Mouse (Mus musculus) stomach, embryonic 15.5 days (tissue): ENCODE results near the gene Myg1. TPM values are rescaled to one million over a fixed set of nuclear protein-coding genes. Genes with fewer than 3 reads are reported as not detected.
"Not testable (repeated sequence)": the region's sequence is repeated elsewhere in the genome, so short reads cannot be mapped to it uniquely, and the experiment has no call there.

Experiments
- ATAC-seq: fragments of 200-750 bp; cut with Nextera tagmentation; 2 replicates; pipeline ENCODE4 v1.8.0; 2017; ENCODE audit warnings: low read depth, moderate number of reproducible peaks, moderate TSS enrichment; ENCODE audit not compliant: insufficient read depth, low FRiP score
- H3K27ac ChIP-seq: fragments of 300-500 bp; sonication (generic); 2 replicates; pipeline ENCODE4 v1.5.1; 2015; ENCODE audit warnings: mild to moderate bottlenecking, inconsistent platforms
- H3K27me3 ChIP-seq: fragments of 300-500 bp; sonication (generic); replicated peaks from 2 replicates; pipeline ENCODE4 v1.6.1; 2015; ENCODE audit warnings: inconsistent platforms
- H3K36me3 ChIP-seq: fragments of 300-500 bp; sonication (generic); 2 replicates; pipeline ENCODE4 v1.6.1; 2015; ENCODE audit warnings: inconsistent platforms
- H3K4me1 ChIP-seq: fragments of 300-500 bp; sonication (generic); 2 replicates; pipeline ENCODE4 v1.6.1; 2015; ENCODE audit warnings: inconsistent platforms
- H3K4me2 ChIP-seq: fragments of 300-500 bp; sonication (generic); 2 replicates; pipeline ENCODE4 v1.6.1; 2015; ENCODE audit warnings: mild to moderate bottlenecking, inconsistent platforms
- H3K4me3 ChIP-seq: fragments of 300-500 bp; sonication (generic); replicated peaks from 2 replicates; pipeline ENCODE4 v1.5.1; 2015; ENCODE audit warnings: inconsistent platforms
- H3K9ac ChIP-seq: fragments of 300-500 bp; sonication (generic); 2 replicates; pipeline ENCODE4 v1.6.1; 2015; ENCODE audit warnings: inconsistent platforms
- H3K9me3 ChIP-seq: fragments of 300-500 bp; sonication (generic); 2 replicates; pipeline ENCODE4 v1.6.1; 2016; ENCODE audit warnings: inconsistent platforms
- WGBS: fragments of 180-500 bp; shearing (Covaris S2); methylation state at CpG from one replicate; pipeline ENCODE4 v1.1.7; 2015; 5-methylcytosine and 5-hydroxymethylcytosine counted together
- polyA plus RNA-seq: library from polyadenylated mRNA; unstranded; fragments of >200 nt; fragmentation: Nextera tagmentation; extraction: Ambion mirVana; gene quantifications from 2 replicates; pipeline ENCODE4 v1.2.1, GENCODE M21; 2015

Myg1 gene
- polyA plus RNA-seq, 1 experiment from 2014 or later: 85.5 TPM

GRCm38 (mm10) chr15:102316263-102316662 lies 15.2 kb upstream of the Myg1 start:
- Histone ChIP-seq H3K27ac (no peak overlapping the region), H3K9me3 (no peaks in the 10 kb centered on the region), H3K36me3 (peaks cover 55% of the 10 kb centered on the region), H3K9ac (no peak overlapping the region), H3K4me3 (no peak overlapping the region), H3K4me2 (no peak overlapping the region), H3K4me1 (no peaks in the 10 kb centered on the region), H3K27me3 (no peaks in the 10 kb centered on the region)
- 88% methylated on average over 6 of the region's 6 CpGs for WGBS
- no peak for ATAC-seq

GRCm38 (mm10) chr15:102324654-102325473 lies 6.6 kb upstream of the Myg1 start:
- H3K27me3 ChIP-seq: no peaks in the 10 kb centered on the region
- ATAC-seq: no peak
- H3K36me3 ChIP-seq: peaks cover 34% of the 10 kb centered on the region

GRCm38 (mm10) chr15:102326022-102326576 lies 5.4 kb upstream of the Myg1 start, which contains the start of gene Pfdn5:
Gene Pfdn5 (plus strand): TSS chr15:102326116.
- Histone ChIP-seq H3K4me2 (peak within 1 kb of the TSS; percentile 55), H3K27me3 (no peaks in the 10 kb centered on the region), H3K9me3 (no peaks in the 10 kb centered on the region), H3K9ac (peak within 1 kb of the TSS; percentile 82), H3K36me3 (peaks cover 33% of the 10 kb centered on the region), H3K4me1 (peaks cover 16% of the 10 kb centered on the region), H3K4me3 (peak within 1 kb of the TSS; percentile 90), H3K27ac (peak within 1 kb of the TSS; percentile 78)
- under 1% methylated on average over 40 of the region's 40 CpGs for WGBS
- ATAC-seq: peak; percentile 88; the same call in 1 of the 2 replicates

More at GRCm38 (mm10) chr15:102324654-102325473, 6.6 kb upstream of the Myg1 start:
- WGBS: 79% methylated on average over 12 of the region's 12 CpGs
- no peak overlapping the region for H3K4me3 ChIP-seq
- peak overlapping the region; percentile 55 for H3K4me2 ChIP-seq
- H3K4me1 ChIP-seq: peaks cover 11% of the 10 kb centered on the region
- H3K9ac ChIP-seq: no peak overlapping the region
- no peaks in the 10 kb centered on the region for H3K9me3 ChIP-seq
- no peak overlapping the region for H3K27ac ChIP-seq

- WGBS: 58% methylated on average over 8 of the region's 8 CpGs
- Histone ChIP-seq H3K9ac (peak overlapping the region; percentile 82; the same call in 1 of the 2 replicates), H3K36me3 (peaks cover 33% of the 10 kb centered on the region), H3K4me1 (peaks cover 19% of the 10 kb centered on the region), H3K4me3 (peak overlapping the region; percentile 90), H3K27me3 (no peaks in the 10 kb centered on the region), H3K27ac (no peak overlapping the region), H3K4me2 (peak overlapping the region; percentile 55), H3K9me3 (no peaks in the 10 kb centered on the region)
- no peak for ATAC-seq
These were observed 4.6 kb upstream of the Myg1 start for GRCm38 (mm10) chr15:102326892-102327291.

GRCm38 (mm10) chr15:102335254-102335653 lies 3.7 kb downstream of the Myg1 start:
- Histone ChIP-seq H3K4me2 (no peak overlapping the region), H3K27ac (no peak overlapping the region), H3K27me3 (no peaks in the 10 kb centered on the region), H3K4me1 (peaks cover 25% of the 10 kb centered on the region), H3K36me3 (peaks cover 55% of the 10 kb centered on the region), H3K9me3 (no peaks in the 10 kb centered on the region), H3K9ac (no peak overlapping the region), H3K4me3 (no peak overlapping the region)
- WGBS: 83% methylated on average over 8 of the region's 8 CpGs
- no peak for ATAC-seq

GRCm38 (mm10) chr15:102335925-102336324 lies 4.4 kb downstream of the Myg1 start:
- H3K36me3 ChIP-seq: peaks cover 55% of the 10 kb centered on the region
- peaks cover 22% of the 10 kb centered on the region for H3K4me1 ChIP-seq
- 91% methylated on average over 5 of the region's 5 CpGs for WGBS
- not testable (repeated sequence) for ATAC-seq, H3K9me3 ChIP-seq, H3K4me2 ChIP-seq, H3K9ac ChIP-seq, H3K27me3 ChIP-seq, H3K27ac ChIP-seq, H3K4me3 ChIP-seq

GRCm38 (mm10) chr15:102336946-102337345 lies 5.4 kb downstream of the Myg1 start:
- Histone ChIP-seq H3K4me2 (no peak overlapping the region), H3K4me3 (no peak overlapping the region), H3K27me3 (no peaks in the 10 kb centered on the region), H3K27ac (no peak overlapping the region), H3K9me3 (no peaks in the 10 kb centered on the region), H3K4me1 (peaks cover 17% of the 10 kb centered on the region), H3K36me3 (peaks cover 55% of the 10 kb centered on the region), H3K9ac (no peak overlapping the region)
- WGBS: 81% methylated on average over 4 of the region's 4 CpGs
- no peak for ATAC-seq

- no peak overlapping the region for H3K4me3 ChIP-seq
- peaks cover 47% of the 10 kb centered on the region for H3K36me3 ChIP-seq
- ATAC-seq: peak; percentile 51; the same call in 1 of the 2 replicates
These were observed 8.1 kb downstream of the Myg1 start for GRCm38 (mm10) chr15:102339612-102340011.

GRCm38 (mm10) chr15:102341580-102341979 lies 10.1 kb downstream of the Myg1 start:
- Histone ChIP-seq H3K36me3 (peaks cover 55% of the 10 kb centered on the region), H3K27me3 (no peaks in the 10 kb centered on the region), H3K4me2 (no peak overlapping the region), H3K4me1 (no peaks in the 10 kb centered on the region), H3K27ac (no peak overlapping the region), H3K9me3 (no peaks in the 10 kb centered on the region), H3K4me3 (no peak overlapping the region), H3K9ac (no peak overlapping the region)
- no peak for ATAC-seq
- WGBS: 17% methylated on average over 1 of the region's 1 CpGs

More at GRCm38 (mm10) chr15:102339612-102340011, 8.1 kb downstream of the Myg1 start:
- 49% methylated on average over 5 of the region's 5 CpGs for WGBS
- no peaks in the 10 kb centered on the region for H3K4me1 ChIP-seq
- no peaks in the 10 kb centered on the region for H3K27me3 ChIP-seq
- no peak overlapping the region for H3K27ac ChIP-seq
- no peak overlapping the region for H3K9ac ChIP-seq
- no peak overlapping the region for H3K4me2 ChIP-seq
- no peaks in the 10 kb centered on the region for H3K9me3 ChIP-seq

- Histone ChIP-seq H3K9ac (no peak overlapping the region), H3K9me3 (no peaks in the 10 kb centered on the region), H3K27ac (no peak overlapping the region), H3K27me3 (no peaks in the 10 kb centered on the region), H3K4me1 (no peaks in the 10 kb centered on the region), H3K36me3 (peaks cover 32% of the 10 kb centered on the region), H3K4me3 (no peak overlapping the region), H3K4me2 (no peak overlapping the region)
- ATAC-seq: no peak
- WGBS: 94% methylated on average over 3 of the region's 3 CpGs
These were observed 13.0 kb downstream of the Myg1 start for GRCm38 (mm10) chr15:102344490-102344889.

- H3K9me3 ChIP-seq: no peaks in the 10 kb centered on the region
- H3K4me2 ChIP-seq: no peak overlapping the region
- H3K27ac ChIP-seq: no peak overlapping the region
- H3K27me3 ChIP-seq: no peaks in the 10 kb centered on the region
- 61% methylated on average over 4 of the region's 4 CpGs for WGBS
- H3K9ac ChIP-seq: no peak overlapping the region
- peaks cover 7% of the 10 kb centered on the region for H3K4me1 ChIP-seq
- no peak overlapping the region for H3K4me3 ChIP-seq
- H3K36me3 ChIP-seq: peaks cover 24% of the 10 kb centered on the region
- no peak for ATAC-seq
These were observed 14.9 kb downstream of the Myg1 start for GRCm38 (mm10) chr15:102346444-102346843.
